Mouse (Mus musculus) hindbrain, embryonic 10.5 days (tissue): ENCODE results near the gene Capn11. TPM values are rescaled to one million over a fixed set of nuclear protein-coding genes. Genes with fewer than 3 reads are reported as not detected.

Experiments
- DNase-seq: peaks from one replicate; pipeline ENCODE4 v3.0.0-alpha.2; 2017; ENCODE audit warnings: low spot score
- H3K27ac ChIP-seq: fragments of 300-500 bp; sonication (generic); 2 replicates; pipeline ENCODE4 v1.5.1; 2016; ENCODE audit warnings: mild to moderate bottlenecking, moderate library complexity
- H3K27me3 ChIP-seq: fragments of 300-500 bp; sonication (generic); 2 replicates; pipeline ENCODE4 v1.6.1; 2016; ENCODE audit warnings: mild to moderate bottlenecking; ENCODE audit not compliant: poor library complexity, insufficient read depth, severe bottlenecking
- H3K36me3 ChIP-seq: fragments of 300-500 bp; sonication (generic); 2 replicates; pipeline ENCODE4 v1.6.1; 2016; ENCODE audit warnings: mild to moderate bottlenecking, moderate library complexity
- H3K4me1 ChIP-seq: fragments of 300-500 bp; sonication (generic); replicated peaks from 2 replicates; pipeline ENCODE4 v1.6.1; 2016; ENCODE audit warnings: mild to moderate bottlenecking
- H3K4me3 ChIP-seq: fragments of 300-500 bp; sonication (generic); 2 replicates; pipeline ENCODE4 v1.5.1; 2016; ENCODE audit warnings: mild to moderate bottlenecking, moderate library complexity
- H3K9me3 ChIP-seq: fragments of 300-500 bp; sonication (generic); 2 replicates; pipeline ENCODE4 v1.6.1; 2016; ENCODE audit warnings: mild to moderate bottlenecking, moderate library complexity
- WGBS: fragments of 180-500 bp; shearing (Covaris S2); methylation state at CpG from one replicate; pipeline ENCODE4 v1.1.7; 2016; 5-methylcytosine and 5-hydroxymethylcytosine counted together
- polyA plus RNA-seq: library from polyadenylated mRNA; unstranded; fragments of >200 nt; fragmentation: Nextera tagmentation; extraction: Ambion mirVana; gene quantifications from 2 replicates; pipeline ENCODE4 v1.2.1, GENCODE M21; 2016

Capn11 gene
- polyA plus RNA-seq, 1 experiment from 2014 or later, result 0.31 TPM

- Histone ChIP-seq H3K9me3 (no peaks in the 10 kb centered on the region), H3K27me3 (no peaks in the 10 kb centered on the region), H3K4me1 (peaks cover 27% of the 10 kb centered on the region), H3K4me3 (no peak overlapping the region), H3K27ac (0 out of 2 replicates have a peak overlapping the region, but pooled peaks have one; percentile 8), H3K36me3 (no peaks in the 10 kb centered on the region)
- WGBS, result 61% methylated on average over 4 of the region's 4 CpGs
- DNase-seq, result no peak
Observed at GRCm38 (mm10) chr17:45616046-45616650, 43.0 kb downstream of the Capn11 start.

DNA sequence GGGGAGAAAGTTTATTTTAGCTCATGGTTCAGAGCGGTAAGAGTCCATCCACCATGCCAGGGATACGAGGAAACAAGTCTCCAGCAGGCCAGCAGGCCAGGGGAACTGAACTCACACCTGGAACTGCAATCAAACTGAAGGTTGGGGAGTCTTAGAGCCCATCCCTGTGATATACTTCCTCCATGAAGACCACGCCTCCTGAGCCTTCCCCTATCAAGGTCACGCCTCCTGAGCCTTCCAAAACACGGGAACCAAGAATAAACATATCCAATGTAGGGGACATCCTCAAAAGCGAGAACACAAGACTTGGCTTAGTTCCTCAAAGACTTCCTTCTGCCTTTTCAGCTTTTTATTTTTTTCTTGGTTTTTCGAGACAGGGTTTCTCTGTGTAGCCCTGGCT lies 46.2 kb downstream of the Capn11 start:
- Histone ChIP-seq H3K4me3 (no peak overlapping the region), H3K27ac (no peak overlapping the region), H3K36me3 (no peaks in the 10 kb centered on the region), H3K27me3 (no peaks in the 10 kb centered on the region), H3K9me3 (no peaks in the 10 kb centered on the region), H3K4me1 (peaks cover 21% of the 10 kb centered on the region)
- DNase-seq, result no peak
- WGBS, result 88% methylated on average over 7 of the region's 7 CpGs

- H3K27me3 ChIP-seq, result no peaks in the 10 kb centered on the region
- H3K27ac ChIP-seq, result no peak overlapping the region; the same call in 1 of the 2 replicates
- no peak overlapping the region for H3K4me3 ChIP-seq
- no peaks in the 10 kb centered on the region for H3K9me3 ChIP-seq
- peaks cover 21% of the 10 kb centered on the region for H3K4me1 ChIP-seq
- H3K36me3 ChIP-seq, result no peaks in the 10 kb centered on the region
- 81% methylated on average over 8 of the region's 8 CpGs for WGBS
- DNase-seq, result no peak
Observed at GRCm38 (mm10) chr17:45612008-45612407, 47.1 kb downstream of the Capn11 start.

- Histone ChIP-seq H3K4me3 (no peak overlapping the region), H3K27me3 (no peaks in the 10 kb centered on the region), H3K27ac (peak overlapping the region; percentile 62), H3K9me3 (no peaks in the 10 kb centered on the region), H3K4me1 (peaks cover 17% of the 10 kb centered on the region), H3K36me3 (no peaks in the 10 kb centered on the region)
- DNase-seq, result no peak
- WGBS, result 36% methylated on average over 5 of the region's 5 CpGs
Observed at GRCm38 (mm10) chr17:45610144-45610866, 48.8 kb downstream of the Capn11 start.

GRCm38 (mm10) chr17:45608396-45608795 lies 50.7 kb downstream of the Capn11 start:
- DNase-seq, result no peak
- H3K27me3 ChIP-seq, result peaks cover 6% of the 10 kb centered on the region; the same call in 1 of the 2 replicates
- H3K4me1 ChIP-seq, result peaks cover 17% of the 10 kb centered on the region
- H3K27ac ChIP-seq, result no peak overlapping the region
- H3K36me3 ChIP-seq, result no peaks in the 10 kb centered on the region
- no peak overlapping the region for H3K4me3 ChIP-seq
- no peaks in the 10 kb centered on the region for H3K9me3 ChIP-seq
- 88% methylated on average over 4 of the region's 4 CpGs for WGBS

DNA sequence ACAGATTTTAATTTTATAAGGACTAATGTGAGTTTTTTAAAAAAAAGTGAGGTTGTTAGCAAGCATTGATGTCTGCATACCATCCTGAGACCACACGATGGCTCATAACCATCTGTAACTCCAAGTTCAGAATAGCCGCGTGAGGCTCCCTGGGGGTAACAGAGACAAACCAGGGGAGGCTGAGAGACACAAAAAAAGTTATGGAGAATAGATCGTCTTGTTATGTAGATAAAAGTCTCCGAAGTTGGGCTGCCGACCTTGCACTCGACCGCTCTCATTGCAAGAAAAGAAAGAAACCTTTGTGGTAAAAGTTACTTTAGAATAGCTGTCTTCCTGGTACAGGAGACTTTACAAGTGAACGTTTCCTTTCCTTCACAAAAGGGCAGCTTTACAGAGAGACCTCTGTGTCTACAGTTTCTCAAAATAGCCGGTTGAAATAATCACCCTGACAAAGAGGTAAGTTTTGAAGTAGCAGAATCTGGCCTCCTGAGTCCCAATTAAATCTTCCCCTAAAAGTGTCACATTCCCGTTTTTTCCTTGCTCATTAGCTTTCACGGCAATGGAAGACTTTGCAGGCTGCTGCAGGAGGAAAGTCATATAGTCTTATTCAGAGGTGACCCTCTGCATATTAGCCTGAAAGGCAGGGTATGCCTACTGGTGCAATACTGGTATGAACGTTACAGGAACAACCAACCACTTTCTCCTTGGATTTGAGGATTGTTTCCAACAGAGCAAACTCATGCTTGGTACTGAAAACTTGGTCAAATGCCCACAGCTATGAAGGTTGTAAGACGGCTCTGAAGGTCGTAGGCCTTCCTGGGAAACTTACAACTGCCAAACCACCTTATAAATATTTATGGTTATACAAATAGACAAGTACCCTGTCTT lies 51.9 kb downstream of the Capn11 start:
- 81% methylated on average over 15 of the region's 15 CpGs for WGBS
- Histone ChIP-seq H3K27ac (no peak overlapping the region), H3K9me3 (no peaks in the 10 kb centered on the region), H3K4me3 (no peak overlapping the region), H3K4me1 (peaks cover 19% of the 10 kb centered on the region), H3K36me3 (no peaks in the 10 kb centered on the region), H3K27me3 (peaks cover 17% of the 10 kb centered on the region)
- DNase-seq, result no peak

- H3K9me3 ChIP-seq, result no peaks in the 10 kb centered on the region
- 87% methylated on average over 3 of the region's 3 CpGs for WGBS
- peaks cover 42% of the 10 kb centered on the region for H3K4me1 ChIP-seq
- H3K36me3 ChIP-seq, result no peaks in the 10 kb centered on the region
- H3K27me3 ChIP-seq, result peaks cover 55% of the 10 kb centered on the region
- no peak for DNase-seq
- no peak overlapping the region for H3K4me3 ChIP-seq
- H3K27ac ChIP-seq, result no peak overlapping the region
Observed at GRCm38 (mm10) chr17:45602984-45603383, 56.1 kb downstream of the Capn11 start.

GRCm38 (mm10) chr17:45601877-45602304 lies 57.2 kb downstream of the Capn11 start, which contains the start of gene Mymx:
TSS of gene Mymx (minus strand) at chr17:45602102.
- Histone ChIP-seq H3K9me3 (no peaks in the 10 kb centered on the region), H3K27me3 (peaks cover 65% of the 10 kb centered on the region), H3K27ac (peak within 1 kb of the TSS; percentile 85), H3K4me3 (peak within 1 kb of the TSS; percentile 29), H3K4me1 (peaks cover 53% of the 10 kb centered on the region), H3K36me3 (no peaks in the 10 kb centered on the region)
- WGBS, result 30% methylated on average over 6 of the region's 6 CpGs
- DNase-seq, result peak; percentile 72

- H3K4me3 ChIP-seq, result peak overlapping the region; percentile 29
- H3K27ac ChIP-seq, result peak overlapping the region; percentile 85
- peaks cover 71% of the 10 kb centered on the region for H3K27me3 ChIP-seq
- H3K4me1 ChIP-seq, result peaks cover 58% of the 10 kb centered on the region
- peak; percentile 46 for DNase-seq
- H3K36me3 ChIP-seq, result no peaks in the 10 kb centered on the region
- 9% methylated on average over 22 of the region's 22 CpGs for WGBS
- no peaks in the 10 kb centered on the region for H3K9me3 ChIP-seq
Observed at GRCm38 (mm10) chr17:45601325-45601724, 57.8 kb downstream of the Capn11 start.

DNA sequence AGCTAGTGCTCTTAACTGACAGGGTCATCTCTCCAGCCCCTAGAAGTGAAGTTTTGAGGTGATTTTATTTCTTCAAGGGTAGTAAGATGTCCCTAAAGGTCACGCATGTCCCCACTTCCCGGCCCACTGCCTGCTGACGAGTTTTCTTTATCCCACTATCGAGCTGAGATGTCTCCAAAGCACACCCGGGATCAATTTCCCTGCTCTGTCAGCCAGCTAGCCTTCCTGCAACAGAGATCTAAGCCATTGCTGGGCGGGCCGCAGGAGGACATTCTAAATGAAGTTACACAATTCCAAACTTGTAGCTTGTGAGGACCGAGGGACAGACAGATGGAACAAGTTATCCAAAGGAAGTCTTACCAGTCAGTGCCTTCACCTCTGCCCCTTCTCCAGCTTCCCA lies 58.9 kb downstream of the Capn11 start:
- peak; percentile 34 for DNase-seq
- Histone ChIP-seq H3K27ac (0 out of 2 replicates have a peak overlapping the region, but pooled peaks have one; percentile 85), H3K9me3 (no peaks in the 10 kb centered on the region), H3K4me1 (peaks cover 69% of the 10 kb centered on the region), H3K27me3 (peaks cover 81% of the 10 kb centered on the region), H3K4me3 (peak overlapping the region; percentile 57; the same call in 1 of the 2 replicates), H3K36me3 (no peaks in the 10 kb centered on the region)
- 40% methylated on average over 8 of the region's 8 CpGs for WGBS

DNA sequence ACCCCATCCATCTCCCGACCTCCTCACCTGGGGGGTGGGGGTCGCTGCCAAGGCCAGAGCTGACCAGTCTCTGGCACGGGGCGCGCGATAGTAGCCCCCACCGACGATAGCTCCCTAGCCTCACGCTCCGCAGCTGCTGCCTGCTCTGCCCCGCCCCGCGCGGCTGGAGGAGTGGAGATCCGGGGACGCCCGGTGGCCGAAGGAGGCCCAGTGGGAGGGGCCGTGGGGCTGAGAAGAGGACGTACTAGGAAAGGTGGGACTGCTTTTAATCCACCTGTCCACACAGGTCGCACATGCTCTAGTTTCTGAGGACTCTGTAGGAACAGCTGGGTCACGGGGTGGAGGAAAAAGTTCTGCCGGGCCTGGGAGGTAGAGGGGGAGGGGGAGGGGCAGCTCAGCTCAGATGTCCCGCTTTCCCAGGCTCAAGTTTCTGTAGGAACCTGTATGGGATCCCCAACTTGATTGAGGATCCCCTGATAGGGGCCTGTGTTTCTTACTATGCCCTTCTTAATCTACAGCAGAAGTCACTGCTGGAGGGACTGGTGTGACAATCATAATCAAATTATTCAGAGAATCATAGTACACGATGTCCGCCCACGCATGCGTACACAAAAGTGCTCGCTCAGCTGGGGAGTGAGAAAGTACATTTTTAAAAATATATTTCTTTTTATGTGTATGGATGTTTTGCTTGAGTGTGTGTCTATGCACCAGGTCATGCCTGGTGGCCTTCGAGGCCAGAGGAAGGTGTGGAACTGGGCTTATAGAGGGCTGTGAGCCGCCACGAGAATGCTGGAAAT lies 59.5 kb downstream of the Capn11 start, which contains the start of gene Slc29a1:
TSS of gene Slc29a1 (minus strand) at position 161 of the 797 bp plus-strand sequence.
- Histone ChIP-seq H3K4me1 (peaks cover 75% of the 10 kb centered on the region), H3K27me3 (peaks cover 87% of the 10 kb centered on the region), H3K36me3 (no peaks in the 10 kb centered on the region), H3K4me3 (peak within 1 kb of the TSS; percentile 57), H3K9me3 (no peaks in the 10 kb centered on the region), H3K27ac (peak within 1 kb of the TSS; percentile 85)
- 14% methylated on average over 32 of the region's 32 CpGs for WGBS
- peak; percentile 59 for DNase-seq

GRCm38 (mm10) chr17:45598891-45599290 lies 60.2 kb downstream of the Capn11 start:
- no peaks in the 10 kb centered on the region for H3K36me3 ChIP-seq
- 58% methylated on average over 3 of the region's 3 CpGs for WGBS
- no peaks in the 10 kb centered on the region for H3K9me3 ChIP-seq
- H3K27me3 ChIP-seq, result peaks cover 93% of the 10 kb centered on the region
- peaks cover 83% of the 10 kb centered on the region for H3K4me1 ChIP-seq
- peak overlapping the region; percentile 85; the same call in 1 of the 2 replicates for H3K27ac ChIP-seq
- H3K4me3 ChIP-seq, result peak overlapping the region; percentile 57
- no peak for DNase-seq
